Mouse (Mus musculus) embryonic facial prominence, embryonic 15.5 days (tissue): ENCODE measurements around the gene Ninj1. TPM values are rescaled to one million over a fixed set of nuclear protein-coding genes. Genes with fewer than 3 reads are reported as not detected.

Experiments
- ATAC-seq: fragments of 200-750 bp; cut with Nextera tagmentation; 2 replicates; pipeline ENCODE4 v1.8.0; 2017; ENCODE audit warnings: low read depth, moderate TSS enrichment; ENCODE audit not compliant: insufficient number of reproducible peaks, low FRiP score, low TSS enrichment
- H3K27ac ChIP-seq: fragments of 300-500 bp; sonication (generic); replicated peaks from 2 replicates; pipeline ENCODE4 v1.5.1; 2015; ENCODE audit warnings: mild to moderate bottlenecking, inconsistent platforms
- H3K27me3 ChIP-seq: fragments of 300-500 bp; sonication (generic); 2 replicates; pipeline ENCODE4 v1.6.1; 2015; ENCODE audit warnings: inconsistent platforms
- H3K36me3 ChIP-seq: fragments of 300-500 bp; sonication (generic); 2 replicates; pipeline ENCODE4 v1.6.1; 2015; ENCODE audit warnings: mild to moderate bottlenecking, inconsistent platforms
- H3K4me1 ChIP-seq: fragments of 300-500 bp; sonication (generic); 2 replicates; pipeline ENCODE4 v1.6.1; 2015; ENCODE audit warnings: inconsistent platforms
- H3K4me2 ChIP-seq: fragments of 300-500 bp; sonication (generic); replicated peaks from 2 replicates; pipeline ENCODE4 v1.6.1; 2015; ENCODE audit warnings: mild to moderate bottlenecking, inconsistent platforms
- H3K4me3 ChIP-seq: fragments of 300-500 bp; sonication (generic); replicated peaks from 2 replicates; pipeline ENCODE4 v1.5.1; 2015; ENCODE audit warnings: mild to moderate bottlenecking, inconsistent platforms
- H3K9ac ChIP-seq: fragments of 300-500 bp; sonication (generic); 2 replicates; pipeline ENCODE4 v1.6.1; 2015; ENCODE audit warnings: inconsistent platforms
- H3K9me3 ChIP-seq: fragments of 300-500 bp; sonication (generic); replicated peaks from 2 replicates; pipeline ENCODE4 v1.6.1; 2016; ENCODE audit warnings: inconsistent platforms
- WGBS: fragments of 180-500 bp; shearing (Covaris S2); methylation state at CpG from one replicate; pipeline ENCODE4 v1.1.7; 2015; 5-methylcytosine and 5-hydroxymethylcytosine counted together
- polyA plus RNA-seq: library from polyadenylated mRNA; unstranded; fragments of >200 nt; fragmentation: Nextera tagmentation; extraction: Ambion mirVana; gene quantifications from 2 replicates; pipeline ENCODE4 v1.2.1, GENCODE M21; 2015

Ninj1 gene
- polyA plus RNA-seq, 1 experiment from 2014 or later: 62.7 TPM

- no peak for ATAC-seq
- no peaks in the 10 kb centered on the region for H3K4me1 ChIP-seq
- WGBS: 92% methylated on average over 7 of the region's 7 CpGs
- no peak overlapping the region for H3K4me2 ChIP-seq
- H3K4me3 ChIP-seq: no peak overlapping the region
- no peaks in the 10 kb centered on the region for H3K9me3 ChIP-seq
- no peak overlapping the region for H3K27ac ChIP-seq
- no peak overlapping the region for H3K9ac ChIP-seq
- H3K27me3 ChIP-seq: no peaks in the 10 kb centered on the region
- H3K36me3 ChIP-seq: peaks cover 34% of the 10 kb centered on the region
Measured at GRCm38 (mm10) chr13:49199891-49200290, 12.6 kb downstream of the Ninj1 start.

- Histone ChIP-seq H3K9me3 (no peaks in the 10 kb centered on the region), H3K4me3 (no peak overlapping the region), H3K4me1 (peaks cover 1% of the 10 kb centered on the region; the same call in 1 of the 2 replicates), H3K27me3 (no peaks in the 10 kb centered on the region), H3K27ac (no peak overlapping the region), H3K9ac (no peak overlapping the region), H3K4me2 (no peak overlapping the region), H3K36me3 (peaks cover 34% of the 10 kb centered on the region)
- no peak for ATAC-seq
- 86% methylated on average over 13 of the region's 13 CpGs for WGBS
Measured at GRCm38 (mm10) chr13:49200688-49201087, 13.4 kb downstream of the Ninj1 start.

GRCm38 (mm10) chr13:49202556-49202955 is 15.3 kb downstream of the Ninj1 start:
- Histone ChIP-seq H3K4me1 (peaks cover 6% of the 10 kb centered on the region; the same call in 1 of the 2 replicates), H3K27ac (no peak overlapping the region), H3K9ac (no peak overlapping the region), H3K27me3 (no peaks in the 10 kb centered on the region), H3K9me3 (no peaks in the 10 kb centered on the region), H3K4me3 (no peak overlapping the region), H3K36me3 (peaks cover 35% of the 10 kb centered on the region; the same call in 1 of the 2 replicates), H3K4me2 (no peak overlapping the region)
- WGBS: 89% methylated on average over 7 of the region's 7 CpGs
- no peak for ATAC-seq

GRCm38 (mm10) chr13:49205381-49205998 is 18.2 kb downstream of the Ninj1 start:
- Histone ChIP-seq H3K4me3 (no peak overlapping the region), H3K36me3 (peaks cover 35% of the 10 kb centered on the region; the same call in 1 of the 2 replicates), H3K9me3 (no peaks in the 10 kb centered on the region), H3K27ac (no peak overlapping the region), H3K9ac (no peak overlapping the region), H3K4me2 (no peak overlapping the region), H3K4me1 (peaks cover 6% of the 10 kb centered on the region; the same call in 1 of the 2 replicates), H3K27me3 (no peaks in the 10 kb centered on the region)
- peak; percentile 23; the same call in 1 of the 2 replicates for ATAC-seq
- 35% methylated on average over 13 of the region's 13 CpGs for WGBS

GRCm38 (mm10) chr13:49206341-49206740 is 19.1 kb downstream of the Ninj1 start:
- no peak for ATAC-seq
- Histone ChIP-seq H3K36me3 (peaks cover 35% of the 10 kb centered on the region; the same call in 1 of the 2 replicates), H3K27ac (no peak overlapping the region), H3K4me3 (no peak overlapping the region), H3K4me1 (peaks cover 6% of the 10 kb centered on the region; the same call in 1 of the 2 replicates), H3K9ac (no peak overlapping the region), H3K4me2 (no peak overlapping the region), H3K27me3 (no peaks in the 10 kb centered on the region), H3K9me3 (no peaks in the 10 kb centered on the region)
- WGBS: 94% methylated on average over 2 of the region's 2 CpGs

- Histone ChIP-seq H3K4me2 (no peak overlapping the region), H3K9ac (no peak overlapping the region), H3K9me3 (no peaks in the 10 kb centered on the region), H3K36me3 (peaks cover 14% of the 10 kb centered on the region; the same call in 1 of the 2 replicates), H3K4me3 (no peak overlapping the region), H3K4me1 (peaks cover 25% of the 10 kb centered on the region), H3K27me3 (no peaks in the 10 kb centered on the region), H3K27ac (no peak overlapping the region)
- 57% methylated on average over 7 of the region's 7 CpGs for WGBS
- no peak for ATAC-seq
Measured at GRCm38 (mm10) chr13:49209306-49209705, 22.0 kb downstream of the Ninj1 start.

- Histone ChIP-seq H3K9ac (no peak overlapping the region), H3K36me3 (no peaks in the 10 kb centered on the region), H3K27me3 (no peaks in the 10 kb centered on the region), H3K27ac (no peak overlapping the region), H3K9me3 (no peaks in the 10 kb centered on the region), H3K4me2 (no peak overlapping the region), H3K4me1 (peaks cover 44% of the 10 kb centered on the region), H3K4me3 (no peak overlapping the region)
- no peak for ATAC-seq
- 81% methylated on average over 4 of the region's 4 CpGs for WGBS
Measured at GRCm38 (mm10) chr13:49212711-49213500, 25.6 kb downstream of the Ninj1 start.

- WGBS: 63% methylated on average over 4 of the region's 4 CpGs
- Histone ChIP-seq H3K4me1 (peaks cover 44% of the 10 kb centered on the region), H3K9me3 (no peaks in the 10 kb centered on the region)
Measured at GRCm38 (mm10) chr13:49213531-49213932, 26.2 kb downstream of the Ninj1 start.

GRCm38 (mm10) chr13:49214454-49214853 is 27.2 kb downstream of the Ninj1 start:
- 77% methylated on average over 3 of the region's 3 CpGs for WGBS
- H3K36me3 ChIP-seq: no peaks in the 10 kb centered on the region
- no peak overlapping the region for H3K9ac ChIP-seq
- peak overlapping the region; percentile 87; the same call in 1 of the 2 replicates for H3K4me3 ChIP-seq
- peaks cover 44% of the 10 kb centered on the region for H3K4me1 ChIP-seq
- H3K27me3 ChIP-seq: no peaks in the 10 kb centered on the region
- H3K4me2 ChIP-seq: peak overlapping the region; percentile 70
- ATAC-seq: no peak
- no peak overlapping the region for H3K27ac ChIP-seq
- H3K9me3 ChIP-seq: no peaks in the 10 kb centered on the region

More at GRCm38 (mm10) chr13:49213531-49213932, 26.2 kb downstream of the Ninj1 start:
- no peak overlapping the region for H3K4me2 ChIP-seq
- H3K9ac ChIP-seq: no peak overlapping the region
- H3K36me3 ChIP-seq: no peaks in the 10 kb centered on the region
- ATAC-seq: no peak
- 0 out of 2 replicates have a peak overlapping the region, but pooled peaks have one; percentile 22 for H3K27ac ChIP-seq
- H3K27me3 ChIP-seq: no peaks in the 10 kb centered on the region
- H3K4me3 ChIP-seq: no peak overlapping the region

GRCm38 (mm10) chr13:49215128-49215503 is 27.8 kb downstream of the Ninj1 start:
- WGBS: 7% methylated on average over 5 of the region's 5 CpGs
- Histone ChIP-seq H3K27ac (peak overlapping the region; percentile 89; the same call in 1 of the 2 replicates), H3K9me3 (no peaks in the 10 kb centered on the region), H3K27me3 (0 out of 2 replicates have a peak, but pooled peaks cover 3% of the 10 kb centered on the region), H3K4me3 (peak overlapping the region; percentile 87), H3K4me2 (peak overlapping the region; percentile 70), H3K36me3 (no peaks in the 10 kb centered on the region), H3K9ac (peak overlapping the region; percentile 81), H3K4me1 (peaks cover 44% of the 10 kb centered on the region)
- ATAC-seq: no peak

- H3K4me1 ChIP-seq: peaks cover 44% of the 10 kb centered on the region
- H3K27ac ChIP-seq: peak within 1 kb of the TSS; percentile 89
- no peaks in the 10 kb centered on the region for H3K9me3 ChIP-seq
- H3K4me3 ChIP-seq: peak within 1 kb of the TSS; percentile 87
- H3K36me3 ChIP-seq: no peaks in the 10 kb centered on the region
- H3K4me2 ChIP-seq: peak within 1 kb of the TSS; percentile 70
- H3K27me3 ChIP-seq: 0 out of 2 replicates have a peak, but pooled peaks cover 3% of the 10 kb centered on the region
- peak within 1 kb of the TSS; percentile 81 for H3K9ac ChIP-seq
- under 1% methylated on average over 76 of the region's 78 CpGs for WGBS
- peak; percentile 91 for ATAC-seq
Measured at GRCm38 (mm10) chr13:49215504-49216219, 28.4 kb downstream of the Ninj1 start, which contains the start of gene Card19. TSS of gene Card19 (minus strand) at chr13:49216037.
